Mouse (Mus musculus) urinary bladder, postnatal 25 days (tissue): ENCODE data around the gene Gdf9.
"Not testable (repeated sequence)": the region's sequence is repeated elsewhere in the genome, so short reads cannot be mapped to it uniquely, and the experiment has no call there.

Experiments used
- DNase-seq: peaks from one replicate; pipeline ENCODE4 v3.0.0; 2022; ENCODE audit warnings: low spot score

Gene Gdf9

GRCm38 (mm10) chr11:53430670-53431346 is at the start of gene Gdf9, which contains the start of gene Uqcrq:
Gdf9 (plus strand) TSS chr11:53431023.
Uqcrq (minus strand) TSS chr11:53430831.
- peak; percentile 97 for DNase-seq

GRCm38 (mm10) chr11:53383758-53384428 is 46.9 kb upstream of the Gdf9 start:
- DNase-seq = no peak

- no peak for DNase-seq
Observed at GRCm38 (mm10) chr11:53393856-53394255, 37.0 kb upstream of the Gdf9 start.

- no peak for DNase-seq
Observed at GRCm38 (mm10) chr11:53403638-53404037, 27.2 kb upstream of the Gdf9 start.

- DNase-seq = no peak
Observed at GRCm38 (mm10) chr11:53411738-53412137, 19.1 kb upstream of the Gdf9 start.

GRCm38 (mm10) chr11:53413871-53414270 is 17.0 kb upstream of the Gdf9 start:
- DNase-seq = no peak

- DNase-seq = no peak
Observed at GRCm38 (mm10) chr11:53418048-53418447, 12.8 kb upstream of the Gdf9 start.

- DNase-seq = no peak
Observed at GRCm38 (mm10) chr11:53423036-53423435, 7.8 kb upstream of the Gdf9 start, which contains the start of gene Leap2. Leap2 (minus strand) TSS chr11:53423170.

- DNase-seq = no peak
Observed at GRCm38 (mm10) chr11:53424826-53425225, 6.0 kb upstream of the Gdf9 start.

GRCm38 (mm10) chr11:53425251-53425650 is 5.6 kb upstream of the Gdf9 start:
- DNase-seq = no peak

GRCm38 (mm10) chr11:53425711-53426255 is 5.0 kb upstream of the Gdf9 start:
- DNase-seq = no peak

- DNase-seq = not testable (repeated sequence)
Observed at GRCm38 (mm10) chr11:53426914-53427313, 3.9 kb upstream of the Gdf9 start.

GRCm38 (mm10) chr11:53427993-53428715 is 2.7 kb upstream of the Gdf9 start:
- DNase-seq = no peak

GRCm38 (mm10) chr11:53428716-53429057 is 2.1 kb upstream of the Gdf9 start:
- no peak for DNase-seq

GRCm38 (mm10) chr11:53429182-53429581 is 1.6 kb upstream of the Gdf9 start:
- no peak for DNase-seq

- DNase-seq = no peak
Observed at GRCm38 (mm10) chr11:53430300-53430669, 538 bp upstream of the Gdf9 start.

GRCm38 (mm10) chr11:53431347-53432056 is 679 bp downstream of the Gdf9 start:
- no peak for DNase-seq

GRCm38 (mm10) chr11:53433057-53433456 is 2.2 kb downstream of the Gdf9 start:
- DNase-seq = no peak

- DNase-seq = no peak
Observed at GRCm38 (mm10) chr11:53435504-53435903, 4.7 kb downstream of the Gdf9 start.

GRCm38 (mm10) chr11:53436338-53436737 is 5.5 kb downstream of the Gdf9 start:
- DNase-seq = no peak

- no peak for DNase-seq
Observed at GRCm38 (mm10) chr11:53441921-53442320, 11.1 kb downstream of the Gdf9 start.

- DNase-seq = no peak
Observed at GRCm38 (mm10) chr11:53443861-53444260, 13.0 kb downstream of the Gdf9 start.
